Mouse (Mus musculus) heart, adult 2 months (tissue): ENCODE data around the gene Rpl10a.

Experiments used
- CTCF ChIP-seq: fragments of 200-600 bp; IDR thresholded peaks from 2 replicates; pipeline ENCODE4 v1.8.1; 2022; ENCODE audit warnings: antibody characterized with exemption, mild to moderate bottlenecking, moderate library complexity
- EP300 ChIP-seq: fragments of 200-500 bp; IDR thresholded peaks from 2 replicates; pipeline ENCODE4 v1.6.1; 2011; ENCODE audit warnings: low read depth, low read length, control low read depth; ENCODE audit not compliant: insufficient read depth
- POLR2A ChIP-seq: fragments of 200-500 bp; IDR thresholded peaks from 2 replicates; pipeline ENCODE4 v1.6.1; 2011; ENCODE audit warnings: mild to moderate bottlenecking, low read depth, low read length, control low read depth; ENCODE audit not compliant: insufficient read depth

DNA sequence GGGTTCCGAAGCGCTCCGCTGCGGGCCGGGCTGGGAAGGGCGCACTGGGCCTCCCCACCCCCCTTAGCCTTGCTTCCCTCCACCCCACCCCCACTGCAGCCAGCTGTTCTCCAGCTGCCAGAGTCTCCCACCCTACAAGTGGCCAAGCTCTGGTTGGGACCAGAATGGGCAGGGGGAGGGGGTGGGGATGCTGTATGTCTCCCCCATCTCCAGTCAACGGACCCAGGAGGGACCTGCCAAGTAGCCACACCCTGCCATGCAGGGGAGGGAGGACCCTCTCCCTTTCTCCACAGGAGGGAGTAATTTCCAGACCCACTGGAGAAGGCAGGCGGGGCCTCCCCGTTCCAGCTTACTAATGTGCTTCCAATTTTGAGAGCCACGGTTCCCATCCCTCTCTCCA is 17.6 kb downstream of the Rpl10a start:
- TF ChIP-seq CTCF (peak; percentile 20), POLR2A (no peak), EP300 (no peak)
